Mouse (Mus musculus) ES-E14 (cell line): ENCODE measurements around the gene Rmi1. TPM values are rescaled to one million over a fixed set of nuclear protein-coding genes. Genes with fewer than 3 reads are reported as not detected.

Experiments used
- DNase-seq: peaks from one replicate; pipeline ENCODE4 v3.0.0-alpha.2; 2013; ENCODE audit warnings: low read depth, low spot score
- H3K27ac ChIP-seq: 2 replicates; pipeline ENCODE4 v1.5.1; 2012; ENCODE audit warnings: low read depth, mild to moderate bottlenecking, low read length, moderate library complexity, mixed read lengths; ENCODE audit not compliant: poor library complexity, insufficient read depth, severe bottlenecking
- H3K36me3 ChIP-seq: 2 replicates; pipeline ENCODE4 v1.6.1; 2012; ENCODE audit warnings: mild to moderate bottlenecking, low read length, moderate library complexity, mixed read lengths; ENCODE audit not compliant: control insufficient read depth, poor library complexity, insufficient read depth, severe bottlenecking
- H3K4me1 ChIP-seq, 2 experiments: fragments of 150-350 bp in 1 of 2; sonication (generic) in 1 of 2; 2 replicates each; pipeline ENCODE4 v1.6.1; 2012; ENCODE audit warnings: low read length in 2 of 2, mild to moderate bottlenecking in 1 of 2, mixed read lengths in 1 of 2; ENCODE audit not compliant: control insufficient read depth in 2 of 2, insufficient read depth in 2 of 2, poor library complexity in 1 of 2
- H3K4me3 ChIP-seq, 2 experiments: fragments of 150-350 bp in 1 of 2; sonication (generic) in 1 of 2; 2 replicates each; pipeline ENCODE4 v1.5.1; 2012; ENCODE audit warnings: low read length in 2 of 2, low read depth in 1 of 2, mild to moderate bottlenecking in 1 of 2, mixed read lengths in 1 of 2; ENCODE audit not compliant: insufficient read depth in 1 of 2, poor library complexity in 1 of 2, severe bottlenecking in 1 of 2
- H3K9ac ChIP-seq: 2 replicates; pipeline ENCODE4 v1.6.1; 2012; ENCODE audit warnings: low read depth, mild to moderate bottlenecking, low read length, mixed read lengths; ENCODE audit not compliant: poor library complexity, insufficient read depth, severe bottlenecking
- H3K9me3 ChIP-seq: fragments of 150-350 bp; sonication (generic); 2 replicates; pipeline ENCODE4 v1.6.1; 2012; ENCODE audit warnings: low read depth, mild to moderate bottlenecking, low read length; ENCODE audit not compliant: control insufficient read depth, insufficient read depth
- CHD2 ChIP-seq: IDR thresholded peaks from 2 replicates; pipeline ENCODE4 v1.6.1; 2014; ENCODE audit warnings: mild to moderate bottlenecking, low read depth, low read length, inconsistent platforms
- HCFC1 ChIP-seq: IDR thresholded peaks from 2 replicates; pipeline ENCODE4 v1.6.1; 2012; ENCODE audit warnings: low read length, inconsistent platforms, borderline replicate concordance; ENCODE audit not compliant: insufficient read depth
- MAFK ChIP-seq: IDR thresholded peaks from 2 replicates; pipeline ENCODE4 v1.6.1; 2014; ENCODE audit warnings: mild to moderate bottlenecking, low read depth, low read length, inconsistent platforms; ENCODE audit not compliant: insufficient read depth
- ZC3H11A ChIP-seq: IDR thresholded peaks from 2 replicates; pipeline ENCODE4 v1.6.1; 2012; ENCODE audit warnings: low read depth, mild to moderate bottlenecking, inconsistent platforms, low read length, borderline replicate concordance
- ZNF384 ChIP-seq: IDR thresholded peaks from 2 replicates; pipeline ENCODE4 v1.6.1; 2012; ENCODE audit warnings: low read depth, low read length, inconsistent platforms
- in situ Hi-C, 2 experiments: fragments of 600-800 bp; cut with MboI; formaldehyde crosslinking; loops; one replicate each; pipeline ENCODE4 v1.15.1; 2025; ENCODE audit warnings: low sequenced_read_pairs in 2 of 2, inconsistent platforms in 1 of 2; ENCODE audit not compliant: unreplicated experiment in 2 of 2
- total RNA-seq: library from RNA; depleted of rRNA; stranded (reverse); fragments of 300-350 nt; gene quantifications from 2 replicates; pipeline ENCODE4 v1.2.3, GENCODE M21; 2012; rRNA removed

Rmi1 gene
- 19.5 and 22.3 TPM in 2 replicates for total RNA-seq

- in situ Hi-C loops: no loop called here
- TF ChIP-seq CHD2 (peak; percentile 97), HCFC1 (peak; percentile 57; the same call in 1 of the 2 replicates), MAFK (no peak), ZNF384 (no peak), ZC3H11A (no peak)
- Histone ChIP-seq H3K4me3 (peak within 1 kb of the TSS; percentile 94 to 99), H3K9ac (peak within 1 kb of the TSS; percentile 100), H3K36me3 (peaks cover 15% of the 10 kb centered on the region), H3K9me3 (no peaks in the 10 kb centered on the region), H3K27ac (peak within 1 kb of the TSS; percentile 97), H3K4me1 (no peaks in the 10 kb centered on the region)
- DNase-seq: peak; percentile 97
Observed at GRCm38 (mm10) chr13:58402003-58402743, at the start of gene Rmi1. Rmi1 (plus strand) TSS chr13:58402248.

GRCm38 (mm10) chr13:58352996-58353395 is 49.1 kb upstream of the Rmi1 start:
- in situ Hi-C loops: no loop called here
- DNase-seq: no peak
- Histone ChIP-seq H3K9ac (no peak overlapping the region), H3K9me3 (no peaks in the 10 kb centered on the region), H3K4me1 (no peaks in the 10 kb centered on the region), H3K27ac (no peak overlapping the region), H3K36me3 (no peaks in the 10 kb centered on the region), H3K4me3 (no peak overlapping the region)
- TF ChIP-seq ZC3H11A (no peak), ZNF384 (no peak), HCFC1 (no peak), CHD2 (no peak), MAFK (no peak)

- no peak for TF ChIP-seq MAFK
- peak; percentile 57; the same call in 1 of the 2 replicates for TF ChIP-seq HCFC1
- no peak within 1 kb of the TSS for H3K27ac ChIP-seq
- peak; percentile 95 for DNase-seq
- peak within 1 kb of the TSS; percentile 76 to 81 for H3K4me3 ChIP-seq
- H3K9me3 ChIP-seq: no peaks in the 10 kb centered on the region
- H3K36me3 ChIP-seq: no peaks in the 10 kb centered on the region
- in situ Hi-C loops: no loop called here
- H3K4me1 ChIP-seq: no peaks in the 10 kb centered on the region
- peak within 1 kb of the TSS; percentile 70 for H3K9ac ChIP-seq
Observed at GRCm38 (mm10) chr13:58358629-58359303, 43.3 kb upstream of the Rmi1 start, which contains the start of gene Kif27. Kif27 (minus strand) TSS chr13:58359122.

- H3K36me3 ChIP-seq: no peaks in the 10 kb centered on the region
- no peak for DNase-seq
- no peaks in the 10 kb centered on the region for H3K4me1 ChIP-seq
- H3K27ac ChIP-seq: no peak overlapping the region
- H3K9ac ChIP-seq: peak overlapping the region; percentile 57
- in situ Hi-C loops: no loop called here
- TF ChIP-seq MAFK (no peak), ZNF384 (no peak), ZC3H11A (no peak), HCFC1 (no peak), CHD2 (no peak)
- H3K9me3 ChIP-seq: no peaks in the 10 kb centered on the region
- H3K4me3 ChIP-seq: peak overlapping the region; percentile 48 to 76; a peak in 3 of 4 replicates
Observed at GRCm38 (mm10) chr13:58359304-58359653, 42.8 kb upstream of the Rmi1 start.
